Mouse (Mus musculus) lung, postnatal 0 days (tissue): ENCODE measurements around the gene Ndufaf4.

Experiments
- CTCF ChIP-seq: IDR thresholded peaks from 2 replicates; pipeline ENCODE4 v1.5.1; 2016; ENCODE audit warnings: antibody characterized with exemption, mild to moderate bottlenecking
- EP300 ChIP-seq: IDR thresholded peaks from 2 replicates; pipeline ENCODE4 v1.6.1; 2016; ENCODE audit warnings: antibody characterized with exemption, mild to moderate bottlenecking, control low read depth

DNA sequence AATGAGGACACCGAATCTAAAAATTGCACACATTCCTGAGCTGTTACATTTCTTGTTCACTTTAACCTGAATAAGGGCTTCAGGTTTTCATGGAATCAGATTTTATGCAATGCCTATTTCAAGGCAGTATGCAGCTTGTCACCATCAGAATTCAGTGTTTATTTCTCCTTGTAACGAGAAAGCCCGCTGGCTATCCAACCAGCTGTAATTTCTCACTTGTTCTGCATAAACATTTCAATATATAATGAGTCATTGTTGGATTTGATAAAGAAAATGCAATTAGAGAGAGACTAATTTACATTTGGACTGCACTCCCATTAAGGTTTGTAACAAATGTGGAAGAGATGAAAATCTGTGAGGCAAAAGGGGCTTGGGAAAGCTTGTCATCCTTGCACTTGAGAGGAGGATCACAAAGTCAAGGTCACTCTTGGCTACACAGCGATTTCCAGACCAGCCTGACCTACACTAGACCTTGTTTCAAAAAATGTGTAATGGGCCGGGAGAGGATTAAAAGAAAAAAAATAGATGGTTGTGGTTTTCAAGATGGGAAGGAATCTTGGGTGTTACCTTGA lies 22.2 kb downstream of the Ndufaf4 start:
- TF ChIP-seq CTCF: no peak
- TF ChIP-seq EP300: no peak
